Comparison of ENCODE assay signal across 19 mouse cellular contexts in genomic region chr19:26439163-26439562, GRCm38 (mm10).
A peak's percentile ranks its signal among the peaks of the same experiment; 100 is the strongest.
DNase-seq lines count a peak whose midpoint lies in the region; ATAC-seq and TF ChIP-seq lines count a peak whose summit lies in the region.
"Had no signal": no experiment of that assay in that cellular context is flagged by ENCODE, and none has a peak within 500 bp of the region (broad histone marks: within the 10 kb centered on the region; RNA-seq: fewer than 3 reads in every experiment).

No protein-coding gene starts in this region.

- 34% methylated on average over 2 of the region's 2 CpGs for WGBS in liver, adult 2 months
- 60% methylated on average over 2 of the region's 2 CpGs for whole genome bisulfite sequencing in liver, embryonic 11.5 days
- WGBS in intestine, postnatal 0 days = 39% methylated on average over 2 of the region's 2 CpGs
- 63% methylated on average over 2 of the region's 2 CpGs for WGBS in stomach, postnatal 0 days
- 86% methylated on average over 2 of the region's 2 CpGs for WGBS in forebrain, embryonic 11.5 days

- TF ChIP-seq EP300 in stomach, postnatal 0 days (optimal IDR thresholded peaks at IDR 0.05) = no peak

- H3K4me1 ChIP-seq in liver, adult 2 months (ENCODE audit: control insufficient read depth, insufficient read depth, low read length) = no peaks in the 10 kb centered on the region
- H3K4me1 ChIP-seq in liver, embryonic 11.5 days (replicated peaks; ENCODE audit: control insufficient read depth, insufficient read depth, low read length) = no peaks in the 10 kb centered on the region
- no peaks in the 10 kb centered on the region for H3K4me1 ChIP-seq in intestine, postnatal 0 days (replicated peaks; ENCODE audit: control insufficient read depth, insufficient read depth, low read length)
- no peaks in the 10 kb centered on the region for H3K4me1 ChIP-seq in stomach, postnatal 0 days (replicated peaks; ENCODE audit: control insufficient read depth, insufficient read depth)
- H3K4me1 ChIP-seq in forebrain, embryonic 11.5 days (replicated peaks; ENCODE audit: control insufficient read depth, insufficient read depth, low read length) = no peaks in the 10 kb centered on the region
- H3K4me1 ChIP-seq: forebrain, embryonic 10.5 days; forebrain, embryonic 15.5 days; hindbrain, embryonic 12.5 days; hindbrain, embryonic 15.5 days had no signal

- no peak overlapping the region for H3K9ac ChIP-seq in liver, adult 2 months (ENCODE audit: low read depth, low read length)
- H3K9ac ChIP-seq in liver, embryonic 11.5 days (ENCODE audit: low read depth, low read length) = no peak overlapping the region
- no peak overlapping the region for H3K9ac ChIP-seq in intestine, postnatal 0 days (ENCODE audit: low read depth, low read length)
- no peak overlapping the region for H3K9ac ChIP-seq in stomach, postnatal 0 days (ENCODE audit: low read length)
- no peak overlapping the region for H3K9ac ChIP-seq in forebrain, embryonic 11.5 days (ENCODE audit: low read length)
- H3K9ac ChIP-seq: forebrain, embryonic 15.5 days; hindbrain, embryonic 12.5 days; hindbrain, embryonic 15.5 days had no signal

- peak; percentile 7 for DNase-seq in liver, adult 2 months (ENCODE audit: extremely low read depth, low read depth, low spot score)
- DNase-seq in liver, embryonic 11.5 days (ENCODE audit: low spot score) = no peak
- peak; percentile 77 for DNase-seq in stomach, postnatal 0 days (ENCODE audit: low spot score)
- no peak for DNase-seq in ovary, postnatal 14 days (ENCODE audit: low spot score)
- DNase-seq in forebrain, embryonic 11.5 days (ENCODE audit: low spot score) = no peak
- DNase-seq: adrenal gland, postnatal 14 days; cerebellum, adult 11-12 months; cerebellum, adult 8-10 months; cerebellum, postnatal 10 days; cerebellum, postnatal 36 days; gastrocnemius, postnatal 36 days; heart, adult 2 months had no signal

- H3K9me3 ChIP-seq in liver, embryonic 11.5 days (ENCODE audit: control insufficient read depth, low read length) = no peaks in the 10 kb centered on the region
- no peaks in the 10 kb centered on the region for H3K9me3 ChIP-seq in intestine, postnatal 0 days (ENCODE audit: control insufficient read depth)
- no peaks in the 10 kb centered on the region for H3K9me3 ChIP-seq in stomach, postnatal 0 days (ENCODE audit: control insufficient read depth, low read length)
- H3K9me3 ChIP-seq in forebrain, embryonic 11.5 days (ENCODE audit: control insufficient read depth, low read length) = no peaks in the 10 kb centered on the region
- H3K9me3 ChIP-seq: forebrain, embryonic 10.5 days; forebrain, embryonic 15.5 days; hindbrain, embryonic 12.5 days; hindbrain, embryonic 15.5 days had no signal

- no peaks in the 10 kb centered on the region for H3K36me3 ChIP-seq in liver, adult 2 months (ENCODE audit: control insufficient read depth, insufficient read depth, low read length)
- no peaks in the 10 kb centered on the region for H3K36me3 ChIP-seq in liver, embryonic 11.5 days (ENCODE audit: control insufficient read depth, insufficient read depth, low read length)
- no peaks in the 10 kb centered on the region for H3K36me3 ChIP-seq in intestine, postnatal 0 days (ENCODE audit: control insufficient read depth, insufficient read depth)
- no peaks in the 10 kb centered on the region for H3K36me3 ChIP-seq in stomach, postnatal 0 days (ENCODE audit: control insufficient read depth, insufficient read depth, low read length)
- no peaks in the 10 kb centered on the region for H3K36me3 ChIP-seq in forebrain, embryonic 11.5 days (ENCODE audit: control insufficient read depth, insufficient read depth, low read length)
- H3K36me3 ChIP-seq: forebrain, embryonic 10.5 days; forebrain, embryonic 15.5 days; hindbrain, embryonic 12.5 days; hindbrain, embryonic 15.5 days had no signal

- no peak for TF ChIP-seq POLR2A in liver, adult 2 months (IDR thresholded peaks at IDR 0.05; ENCODE audit: extremely low read depth, insufficient read depth, low read length)

- ATAC-seq in liver, embryonic 11.5 days (replicated peaks; ENCODE audit: low FRiP score) = no peak
- peak; percentile 36; the same call in 1 of the 2 replicates for ATAC-seq in intestine, postnatal 0 days
- ATAC-seq in stomach, postnatal 0 days (ENCODE audit: low FRiP score, low TSS enrichment) = peak; percentile 98
- no peak for ATAC-seq in forebrain, embryonic 11.5 days (replicated peaks; ENCODE audit: low FRiP score)
- ATAC-seq: CD4-positive, CD25-positive, alpha-beta regulatory T cell, adult 4 months; forebrain, embryonic 15.5 days had no signal

- no peak overlapping the region for H3K27ac ChIP-seq in liver, adult 2 months (replicated peaks; ENCODE audit: insufficient read depth, low read depth, low read length)
- H3K27ac ChIP-seq in liver, embryonic 11.5 days (ENCODE audit: low read depth, low read length) = no peak overlapping the region
- no peak overlapping the region for H3K27ac ChIP-seq in intestine, postnatal 0 days (ENCODE audit: low read depth, low read length)
- H3K27ac ChIP-seq in stomach, postnatal 0 days (replicated peaks) = no peak overlapping the region
- H3K27ac ChIP-seq in forebrain, embryonic 11.5 days (ENCODE audit: low read depth, low read length) = no peak overlapping the region
- H3K27ac ChIP-seq: forebrain, embryonic 10.5 days; forebrain, embryonic 15.5 days; heart, adult 2 months; hindbrain, embryonic 12.5 days; hindbrain, embryonic 15.5 days had no signal

- H3K27me3 ChIP-seq in liver, adult 2 months (ENCODE audit: control insufficient read depth, insufficient read depth, low read length) = no peaks in the 10 kb centered on the region
- H3K27me3 ChIP-seq in liver, embryonic 11.5 days (replicated peaks; ENCODE audit: control insufficient read depth, insufficient read depth, low read length) = no peaks in the 10 kb centered on the region
- no peaks in the 10 kb centered on the region for H3K27me3 ChIP-seq in intestine, postnatal 0 days (replicated peaks; ENCODE audit: control insufficient read depth, insufficient read depth, low read length)
- H3K27me3 ChIP-seq in stomach, postnatal 0 days (ENCODE audit: control insufficient read depth, insufficient read depth, low read length) = no peaks in the 10 kb centered on the region
- H3K27me3 ChIP-seq in forebrain, embryonic 11.5 days (ENCODE audit: control insufficient read depth, insufficient read depth, low read length) = no peaks in the 10 kb centered on the region
- H3K27me3 ChIP-seq: forebrain, embryonic 15.5 days; hindbrain, embryonic 12.5 days; hindbrain, embryonic 15.5 days had no signal

- no peaks in the 10 kb centered on the region for H3K79me2 ChIP-seq in liver, adult 2 months (ENCODE audit: control insufficient read depth, insufficient read depth, low read length)

- no peak overlapping the region for H3K4me3 ChIP-seq in liver, adult 2 months (ENCODE audit: insufficient read depth, low read depth, low read length)
- no peak overlapping the region for H3K4me3 ChIP-seq in liver, embryonic 11.5 days (ENCODE audit: low read depth, low read length)
- H3K4me3 ChIP-seq in intestine, postnatal 0 days (ENCODE audit: low read depth, low read length) = no peak overlapping the region
- H3K4me3 ChIP-seq in stomach, postnatal 0 days (ENCODE audit: low read depth, low read length) = no peak overlapping the region
- H3K4me3 ChIP-seq in forebrain, embryonic 11.5 days (ENCODE audit: low read depth, low read length) = no peak overlapping the region
- H3K4me3 ChIP-seq: forebrain, embryonic 10.5 days; forebrain, embryonic 15.5 days; heart, adult 2 months; hindbrain, embryonic 12.5 days; hindbrain, embryonic 15.5 days had no signal

- no peak for TF ChIP-seq CTCF in liver, adult 2 months (IDR thresholded peaks at IDR 0.05; ENCODE audit: low read depth, low read length)
- TF ChIP-seq CTCF in intestine, postnatal 0 days (IDR thresholded peaks at IDR 0.05; ENCODE audit: low read depth) = no peak
- TF ChIP-seq CTCF in stomach, postnatal 0 days (IDR thresholded peaks at IDR 0.05; ENCODE audit: low read depth) = no peak

- H3K4me2 ChIP-seq in liver, embryonic 11.5 days = no peak overlapping the region
- no peak overlapping the region for H3K4me2 ChIP-seq in intestine, postnatal 0 days (replicated peaks; ENCODE audit: low read depth)
- H3K4me2 ChIP-seq in stomach, postnatal 0 days (replicated peaks; ENCODE audit: low read depth) = no peak overlapping the region
- no peak overlapping the region for H3K4me2 ChIP-seq in forebrain, embryonic 11.5 days (ENCODE audit: low read depth, low read length, severe bottlenecking)
- H3K4me2 ChIP-seq: forebrain, embryonic 15.5 days; heart, embryonic 11.5 days; hindbrain, embryonic 12.5 days; hindbrain, embryonic 15.5 days had no signal

Comparison
In these comparisons a context has a peak if more than half of its experiments do, and no peak if none do; other contexts are left out.
1. DNase-seq: peak in liver, adult 2 months (single experiment) and stomach, postnatal 0 days (single experiment); none in liver, embryonic 11.5 days (single experiment), ovary, postnatal 14 days (single experiment) and forebrain, embryonic 11.5 days (single experiment).
2. ATAC-seq: peak in intestine, postnatal 0 days (single experiment) and stomach, postnatal 0 days (single experiment); none in liver, embryonic 11.5 days (single experiment) and forebrain, embryonic 11.5 days (single experiment).